Mouse (Mus musculus) lung, postnatal 0 days (tissue): ENCODE measurements around the gene Slc9a5.

Source experiments
- CTCF ChIP-seq: IDR thresholded peaks from 2 replicates; pipeline ENCODE4 v1.5.1; 2016; ENCODE audit warnings: antibody characterized with exemption, mild to moderate bottlenecking
- EP300 ChIP-seq: IDR thresholded peaks from 2 replicates; pipeline ENCODE4 v1.6.1; 2016; ENCODE audit warnings: antibody characterized with exemption, mild to moderate bottlenecking, control low read depth

DNA sequence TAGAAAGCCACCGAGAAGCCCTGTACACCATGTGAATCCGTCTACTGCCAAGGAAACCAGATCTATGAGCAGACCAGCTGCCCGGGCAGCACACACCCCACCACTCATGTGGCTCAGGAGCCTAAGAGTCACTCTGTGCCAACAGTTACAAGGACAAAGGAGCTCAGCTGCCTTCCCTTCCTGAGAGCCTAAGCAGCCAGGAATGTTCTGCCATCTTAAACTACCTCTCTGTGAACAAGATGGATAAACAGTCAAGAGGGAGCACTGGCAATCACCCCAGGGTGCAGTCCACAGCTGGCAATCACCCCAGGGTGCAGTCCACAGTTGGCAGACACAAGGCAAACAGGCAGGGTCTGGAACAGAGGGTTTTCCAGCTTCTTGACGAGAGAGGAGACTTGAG, 30.7 kb upstream of the Slc9a5 start:
- TF ChIP-seq CTCF: no peak
- TF ChIP-seq EP300: peak; percentile 17; the same call in 1 of the 2 replicates
